Mouse (Mus musculus): ENCODE data around the gene Mrpl19. TPM values are rescaled to one million over a fixed set of nuclear protein-coding genes. Genes with fewer than 3 reads are reported as not detected.

Mrpl19 gene
- polyA plus RNA-seq, 1 experiment from 2014 or later, result 41.9 TPM

- 8% methylated on average over 5 of the region's 5 CpGs for WGBS
- H3K27ac ChIP-seq, result no peak overlapping the region
- peak; percentile 44; the same call in 1 of the 2 replicates for ATAC-seq
- H3K9me3 ChIP-seq, result no peaks in the 10 kb centered on the region
- H3K4me2 ChIP-seq (replicated peaks), result peak overlapping the region; percentile 58
- H3K4me3 ChIP-seq (replicated peaks), result peak overlapping the region; percentile 80
- no peaks in the 10 kb centered on the region for H3K27me3 ChIP-seq
- peak overlapping the region; percentile 80 for H3K9ac ChIP-seq (replicated peaks)
- H3K4me1 ChIP-seq (replicated peaks), result peaks cover 18% of the 10 kb centered on the region
- peaks cover 20% of the 10 kb centered on the region for H3K36me3 ChIP-seq
Measured at GRCm38 (mm10) chr6:81924304-81924703, 41.5 kb downstream of the Mrpl19 start.

- Histone ChIP-seq H3K4me3 (replicated peaks) (peak within 1 kb of the TSS; percentile 80), H3K36me3 (peaks cover 20% of the 10 kb centered on the region), H3K9me3 (no peaks in the 10 kb centered on the region), H3K4me2 (replicated peaks) (peak within 1 kb of the TSS; percentile 58), H3K27me3 (no peaks in the 10 kb centered on the region), H3K27ac (peak within 1 kb of the TSS; percentile 27), H3K4me1 (replicated peaks) (peaks cover 18% of the 10 kb centered on the region), H3K9ac (replicated peaks) (peak within 1 kb of the TSS; percentile 80)
- under 1% methylated on average over 56 of the region's 56 CpGs for WGBS
- ATAC-seq, result peak; percentile 97
Measured at GRCm38 (mm10) chr6:81923523-81924142, 42.1 kb downstream of the Mrpl19 start, which contains the start of gene Gcfc2. Gene Gcfc2, plus strand, starts transcription at chr6:81923669.

- H3K27ac ChIP-seq, result no peak overlapping the region
- no peak overlapping the region for H3K4me2 ChIP-seq (replicated peaks)
- no peak overlapping the region for H3K9ac ChIP-seq (replicated peaks)
- H3K27me3 ChIP-seq, result no peaks in the 10 kb centered on the region
- ATAC-seq, result no peak
- no peaks in the 10 kb centered on the region for H3K9me3 ChIP-seq
- 84% methylated on average over 3 of the region's 3 CpGs for WGBS
- H3K4me3 ChIP-seq (replicated peaks), result no peak overlapping the region
- no peaks in the 10 kb centered on the region for H3K4me1 ChIP-seq (replicated peaks)
- no peaks in the 10 kb centered on the region for H3K36me3 ChIP-seq
Measured at GRCm38 (mm10) chr6:81912177-81912576, 53.6 kb downstream of the Mrpl19 start.

GRCm38 (mm10) chr6:81911713-81912112 is 54.0 kb downstream of the Mrpl19 start:
- Histone ChIP-seq H3K9me3 (no peaks in the 10 kb centered on the region), H3K27ac (no peak overlapping the region), H3K36me3 (no peaks in the 10 kb centered on the region), H3K4me1 (replicated peaks) (no peaks in the 10 kb centered on the region), H3K9ac (replicated peaks) (no peak overlapping the region), H3K4me2 (replicated peaks) (no peak overlapping the region), H3K4me3 (replicated peaks) (no peak overlapping the region), H3K27me3 (no peaks in the 10 kb centered on the region)
- no peak for ATAC-seq
- 81% methylated on average over 4 of the region's 4 CpGs for WGBS

GRCm38 (mm10) chr6:81911244-81911643 is 54.5 kb downstream of the Mrpl19 start:
- no peak overlapping the region for H3K4me3 ChIP-seq (replicated peaks)
- H3K9me3 ChIP-seq, result no peaks in the 10 kb centered on the region
- no peak overlapping the region for H3K27ac ChIP-seq
- H3K4me2 ChIP-seq (replicated peaks), result no peak overlapping the region
- H3K9ac ChIP-seq (replicated peaks), result no peak overlapping the region
- H3K27me3 ChIP-seq, result no peaks in the 10 kb centered on the region
- ATAC-seq, result no peak
- 92% methylated on average over 5 of the region's 5 CpGs for WGBS
- H3K4me1 ChIP-seq (replicated peaks), result no peaks in the 10 kb centered on the region
- H3K36me3 ChIP-seq, result no peaks in the 10 kb centered on the region

GRCm38 (mm10) chr6:81910302-81910855 is 55.4 kb downstream of the Mrpl19 start:
- H3K36me3 ChIP-seq, result no peaks in the 10 kb centered on the region

More at GRCm38 (mm10) chr6:81910302-81910855, 55.4 kb downstream of the Mrpl19 start:
- Histone ChIP-seq H3K27me3 (no peaks in the 10 kb centered on the region), H3K4me1 (replicated peaks) (no peaks in the 10 kb centered on the region), H3K9ac (replicated peaks) (no peak overlapping the region), H3K9me3 (no peaks in the 10 kb centered on the region), H3K27ac (no peak overlapping the region), H3K4me3 (replicated peaks) (no peak overlapping the region), H3K4me2 (replicated peaks) (no peak overlapping the region)
- ATAC-seq, result no peak
- 91% methylated on average over 25 of the region's 25 CpGs for WGBS

Other genes with a start within 250 kb of the Mrpl19 start
- 8.5 and 9.6 TPM in 2 replicates for gene Gcfc2, start 42.3 kb downstream of the Mrpl19 start, polyA plus RNA-seq (2015; fragmentation: Nextera tagmentation; extraction: Ambion mirVana)
- gene Eva1a, start 75.1 kb upstream of the Mrpl19 start, polyA plus RNA-seq (2015; fragmentation: Nextera tagmentation; extraction: Ambion mirVana), result 0.70 and 0.79 TPM in 2 replicates